Mouse (Mus musculus) B cell, adult 2 months (primary cell): ENCODE results near the gene Icmt.

Experiments used
- DNase-seq, 2 experiments: peaks; one replicate each; pipeline ENCODE4 v3.0.0; 2022

Gene Icmt

GRCm38 (mm10) chr4:152343296-152343695 is 46.3 kb downstream of the Icmt start:
- DNase-seq, result peak; percentile 41 to 49

GRCm38 (mm10) chr4:152344651-152345050 is 47.6 kb downstream of the Icmt start:
- no peak for DNase-seq

DNA sequence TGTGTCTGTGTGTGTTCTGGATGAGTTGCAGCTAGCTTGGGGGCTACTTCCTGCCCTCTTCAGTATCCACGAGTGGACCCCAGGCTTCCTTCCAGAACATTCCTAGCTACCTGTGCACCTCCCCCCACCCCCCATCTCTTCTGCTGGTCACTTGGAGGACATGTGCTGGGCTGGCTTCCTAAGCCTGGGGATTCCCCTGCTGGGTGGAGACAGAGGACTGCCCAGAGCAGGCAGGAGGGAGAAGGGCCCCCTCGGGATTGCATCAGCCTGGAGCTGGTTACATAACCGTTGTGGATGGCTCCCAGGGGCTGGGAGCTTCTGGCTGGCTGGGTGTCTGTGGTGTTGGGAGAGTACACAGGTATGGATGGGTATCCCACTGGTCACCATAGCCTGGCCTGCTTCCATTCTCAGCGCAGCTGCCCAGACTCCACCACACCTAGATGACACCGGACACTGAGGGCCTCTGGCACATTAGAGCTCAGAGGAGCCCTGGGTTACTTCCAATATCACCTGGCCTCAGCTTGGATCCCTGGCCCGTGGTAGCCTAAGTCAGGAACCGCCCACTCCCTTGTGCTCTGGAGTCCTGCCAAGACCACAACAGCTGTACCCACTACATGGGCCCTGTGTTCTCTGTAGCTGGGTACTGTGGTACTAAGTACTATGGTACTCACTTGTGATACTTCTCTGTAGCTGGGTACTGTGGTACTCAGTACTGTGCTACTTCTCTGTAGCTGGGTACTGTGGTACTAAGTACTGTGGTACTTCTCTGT is 48.3 kb downstream of the Icmt start:
- no peak for DNase-seq

DNA sequence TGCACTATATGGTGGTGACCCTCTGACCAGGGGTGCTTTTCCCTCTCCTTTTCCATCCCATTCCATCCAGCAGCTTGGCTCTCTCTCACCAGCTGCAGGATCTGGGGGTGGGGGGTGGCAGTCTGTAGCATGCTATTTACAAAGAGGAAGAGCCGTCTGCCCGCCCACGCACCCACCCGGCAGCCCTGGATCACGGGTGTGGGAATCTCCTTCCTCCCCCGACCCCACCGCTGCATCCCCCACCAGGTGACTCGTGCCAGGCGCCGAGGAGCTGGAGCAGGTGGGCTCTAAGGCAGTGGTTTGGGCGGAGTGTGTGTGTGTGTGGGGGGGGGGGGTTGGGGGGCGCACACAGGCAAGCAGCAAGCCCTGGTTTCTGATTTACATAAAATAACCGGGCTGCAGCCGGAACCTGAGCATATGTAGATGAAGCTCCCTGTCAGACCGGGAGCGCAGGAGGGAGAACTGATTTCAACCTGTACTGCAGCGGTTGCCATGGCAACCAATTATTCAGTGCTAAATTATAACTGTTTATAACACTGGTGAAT is 52.9 kb downstream of the Icmt start:
- peak; percentile 22 to 23 for DNase-seq

DNA sequence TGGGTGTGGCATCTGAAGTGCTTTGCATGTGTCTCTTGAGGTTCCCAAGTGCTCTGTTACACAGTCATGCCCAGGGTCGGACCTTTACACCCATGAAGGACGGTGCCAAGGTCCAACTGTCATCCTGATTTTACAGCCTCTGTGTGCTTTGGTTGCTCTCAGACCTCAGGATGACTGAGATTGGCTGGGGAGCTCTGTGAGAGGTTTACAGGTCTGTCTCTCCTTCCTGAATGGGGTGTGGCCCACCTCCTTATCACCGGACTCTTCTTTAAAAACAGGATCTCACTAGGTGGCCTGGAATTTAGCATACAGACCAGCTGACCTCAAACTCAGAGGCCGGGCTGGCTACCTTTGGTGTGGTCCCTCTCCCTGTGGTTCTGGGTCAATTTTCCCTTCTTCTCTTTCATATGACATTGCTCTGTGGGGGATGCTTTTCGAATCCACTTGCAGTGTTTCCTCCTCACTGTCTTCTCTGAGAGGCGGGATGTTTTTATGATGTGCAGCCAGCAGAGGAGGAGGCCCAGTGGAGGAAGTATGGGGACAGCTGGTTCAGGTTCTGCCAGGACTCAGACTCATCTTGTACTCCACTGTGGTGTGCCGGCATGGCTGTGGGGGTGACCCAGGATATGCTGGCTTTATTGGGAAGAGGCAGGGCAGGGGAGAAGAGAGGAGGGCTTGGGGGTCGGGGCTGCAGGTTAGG is 53.8 kb downstream of the Icmt start:
- DNase-seq, result no peak

GRCm38 (mm10) chr4:152351422-152352305 is 54.6 kb downstream of the Icmt start:
- no peak for DNase-seq

- DNase-seq, result no peak
These were observed 57.0 kb downstream of the Icmt start for GRCm38 (mm10) chr4:152353886-152354637.

DNA sequence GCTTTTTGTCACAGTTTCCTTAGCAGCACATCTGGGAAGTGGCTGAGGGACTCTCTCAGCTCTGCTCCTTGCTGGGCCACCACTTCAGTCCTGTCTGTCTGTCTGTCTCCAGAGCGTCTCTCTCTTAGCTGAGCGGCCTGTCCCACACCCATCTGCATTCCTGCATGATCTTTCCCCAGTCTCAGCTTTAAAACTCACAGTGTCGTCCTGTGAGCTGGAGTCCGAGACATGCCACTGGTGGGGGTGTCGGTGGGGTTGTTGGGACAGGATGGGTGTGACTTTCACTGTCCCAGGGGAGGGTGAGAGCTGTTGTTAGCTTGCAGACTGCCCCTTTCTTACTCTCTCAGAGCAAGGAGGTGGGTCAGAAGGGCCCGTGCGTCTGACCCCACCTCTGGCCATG is 58.6 kb downstream of the Icmt start:
- no peak for DNase-seq
